Mouse (Mus musculus) stomach, embryonic 15.5 days (tissue): ENCODE results near the gene Osbpl6. TPM values are rescaled to one million over a fixed set of nuclear protein-coding genes. Genes with fewer than 3 reads are reported as not detected.

Experiments used
- ATAC-seq: fragments of 200-750 bp; cut with Nextera tagmentation; 2 replicates; pipeline ENCODE4 v1.8.0; 2017; ENCODE audit warnings: low read depth, moderate number of reproducible peaks, moderate TSS enrichment; ENCODE audit not compliant: insufficient read depth, low FRiP score
- H3K27ac ChIP-seq: fragments of 300-500 bp; sonication (generic); 2 replicates; pipeline ENCODE4 v1.5.1; 2015; ENCODE audit warnings: mild to moderate bottlenecking, inconsistent platforms
- H3K27me3 ChIP-seq: fragments of 300-500 bp; sonication (generic); replicated peaks from 2 replicates; pipeline ENCODE4 v1.6.1; 2015; ENCODE audit warnings: inconsistent platforms
- H3K36me3 ChIP-seq: fragments of 300-500 bp; sonication (generic); 2 replicates; pipeline ENCODE4 v1.6.1; 2015; ENCODE audit warnings: inconsistent platforms
- H3K4me1 ChIP-seq: fragments of 300-500 bp; sonication (generic); 2 replicates; pipeline ENCODE4 v1.6.1; 2015; ENCODE audit warnings: inconsistent platforms
- H3K4me2 ChIP-seq: fragments of 300-500 bp; sonication (generic); 2 replicates; pipeline ENCODE4 v1.6.1; 2015; ENCODE audit warnings: mild to moderate bottlenecking, inconsistent platforms
- H3K4me3 ChIP-seq: fragments of 300-500 bp; sonication (generic); replicated peaks from 2 replicates; pipeline ENCODE4 v1.5.1; 2015; ENCODE audit warnings: inconsistent platforms
- H3K9ac ChIP-seq: fragments of 300-500 bp; sonication (generic); 2 replicates; pipeline ENCODE4 v1.6.1; 2015; ENCODE audit warnings: inconsistent platforms
- H3K9me3 ChIP-seq: fragments of 300-500 bp; sonication (generic); 2 replicates; pipeline ENCODE4 v1.6.1; 2016; ENCODE audit warnings: inconsistent platforms
- WGBS: fragments of 180-500 bp; shearing (Covaris S2); methylation state at CpG from one replicate; pipeline ENCODE4 v1.1.7; 2015; 5-methylcytosine and 5-hydroxymethylcytosine counted together
- polyA plus RNA-seq: library from polyadenylated mRNA; unstranded; fragments of >200 nt; fragmentation: Nextera tagmentation; extraction: Ambion mirVana; gene quantifications from 2 replicates; pipeline ENCODE4 v1.2.1, GENCODE M21; 2015

The Osbpl6 gene
- polyA plus RNA-seq, 1 experiment from 2014 or later, result 10.5 TPM

DNA sequence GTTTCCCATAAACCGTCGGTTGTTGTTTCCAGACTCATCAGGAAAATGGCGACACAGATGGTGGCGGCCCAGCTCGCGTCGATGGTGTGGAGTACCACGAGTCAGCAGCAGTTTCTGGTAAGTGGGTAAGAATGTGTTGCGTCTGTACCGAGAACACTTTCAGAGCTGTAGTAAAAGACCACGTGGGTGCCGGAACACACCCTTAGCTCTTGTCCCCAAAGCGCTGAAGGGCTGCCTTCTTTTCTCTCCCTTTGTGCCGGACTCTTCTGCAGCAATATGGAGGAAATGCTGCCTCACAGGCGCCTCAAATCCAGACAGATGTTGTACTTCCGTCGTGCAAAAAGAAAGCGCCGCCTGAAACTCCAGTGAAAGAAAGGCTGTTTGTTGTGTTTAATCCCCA, 27.7 kb upstream of the Osbpl6 start:
- H3K36me3 ChIP-seq, result peaks cover 25% of the 10 kb centered on the region
- 92% methylated on average over 19 of the region's 19 CpGs for WGBS

GRCm38 (mm10) chr2:76386531-76386930, 19.8 kb upstream of the Osbpl6 start:
- no peak overlapping the region for H3K9ac ChIP-seq
- H3K27me3 ChIP-seq, result no peaks in the 10 kb centered on the region
- H3K4me3 ChIP-seq, result no peak overlapping the region
- no peak overlapping the region for H3K27ac ChIP-seq
- H3K4me1 ChIP-seq, result no peaks in the 10 kb centered on the region
- no peak for ATAC-seq
- H3K4me2 ChIP-seq, result no peak overlapping the region
- H3K9me3 ChIP-seq, result no peaks in the 10 kb centered on the region
- H3K36me3 ChIP-seq, result 0 out of 2 replicates have a peak, but pooled peaks cover 3% of the 10 kb centered on the region

More for the DNA sequence above, 27.7 kb upstream of the Osbpl6 start:
- Histone ChIP-seq H3K27ac (no peak overlapping the region), H3K4me2 (no peak overlapping the region), H3K27me3 (no peaks in the 10 kb centered on the region), H3K4me1 (no peaks in the 10 kb centered on the region), H3K9ac (no peak overlapping the region), H3K9me3 (no peaks in the 10 kb centered on the region), H3K4me3 (no peak overlapping the region)
- ATAC-seq, result no peak

- H3K4me3 ChIP-seq, result no peak overlapping the region
- H3K9ac ChIP-seq, result no peak overlapping the region
- no peaks in the 10 kb centered on the region for H3K9me3 ChIP-seq
- H3K4me1 ChIP-seq, result no peaks in the 10 kb centered on the region
- H3K27me3 ChIP-seq, result no peaks in the 10 kb centered on the region
- H3K36me3 ChIP-seq, result no peaks in the 10 kb centered on the region
- no peak overlapping the region for H3K27ac ChIP-seq
- ATAC-seq, result no peak
- H3K4me2 ChIP-seq, result no peak overlapping the region
These were observed 6.1 kb upstream of the Osbpl6 start for GRCm38 (mm10) chr2:76400178-76400577.

GRCm38 (mm10) chr2:76405596-76406150, 635 bp upstream of the Osbpl6 start:
- Histone ChIP-seq H3K4me2 (peak overlapping the region; percentile 93), H3K36me3 (no peaks in the 10 kb centered on the region), H3K4me1 (0 out of 2 replicates have a peak, but pooled peaks cover 4% of the 10 kb centered on the region), H3K27me3 (no peaks in the 10 kb centered on the region), H3K27ac (peak overlapping the region; percentile 76), H3K4me3 (peak overlapping the region; percentile 85), H3K9me3 (no peaks in the 10 kb centered on the region), H3K9ac (peak overlapping the region; percentile 55; the same call in 1 of the 2 replicates)
- 3% methylated on average over 15 of the region's 15 CpGs for WGBS
- ATAC-seq, result no peak

DNA sequence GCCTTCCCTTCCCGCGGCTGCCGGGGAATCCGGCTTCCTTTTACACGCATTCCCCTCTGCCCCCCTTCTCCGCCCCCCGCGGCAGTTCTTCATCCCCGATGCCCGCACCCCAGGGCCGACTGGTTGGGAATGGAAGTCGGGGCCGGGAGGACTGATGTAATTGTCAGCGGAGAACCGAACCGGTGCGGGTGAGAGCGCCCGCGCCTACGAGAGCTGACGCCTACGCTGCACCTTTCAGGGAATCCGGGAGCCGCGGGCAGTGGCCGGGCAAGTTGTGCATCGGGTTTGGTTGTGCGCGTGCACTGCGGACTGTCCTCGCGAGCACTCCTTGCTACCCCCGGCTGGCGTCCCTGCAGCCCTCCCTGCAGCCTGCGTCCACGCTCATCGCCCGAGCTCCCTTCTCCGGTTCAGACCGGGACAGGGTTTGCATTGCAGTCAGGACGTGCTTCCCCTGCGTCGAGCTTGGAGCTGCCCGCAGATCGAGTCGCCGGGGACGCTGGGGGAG, 681 bp downstream of the Osbpl6 start:
- peak; percentile 49 for ATAC-seq
- Histone ChIP-seq H3K9ac (peak overlapping the region; percentile 73), H3K27ac (peak overlapping the region; percentile 76), H3K9me3 (no peaks in the 10 kb centered on the region), H3K4me3 (peak overlapping the region; percentile 85), H3K4me2 (peak overlapping the region; percentile 93), H3K4me1 (0 out of 2 replicates have a peak, but pooled peaks cover 4% of the 10 kb centered on the region), H3K36me3 (no peaks in the 10 kb centered on the region), H3K27me3 (no peaks in the 10 kb centered on the region)
- WGBS, result under 1% methylated on average over 47 of the region's 49 CpGs

GRCm38 (mm10) chr2:76409526-76409925, 3.2 kb downstream of the Osbpl6 start:
- H3K4me3 ChIP-seq, result no peak overlapping the region
- ATAC-seq, result no peak
- H3K9me3 ChIP-seq, result no peaks in the 10 kb centered on the region
- no peaks in the 10 kb centered on the region for H3K27me3 ChIP-seq
- H3K36me3 ChIP-seq, result no peaks in the 10 kb centered on the region
- no peak overlapping the region for H3K9ac ChIP-seq
- no peak overlapping the region for H3K4me2 ChIP-seq
- H3K4me1 ChIP-seq, result 0 out of 2 replicates have a peak, but pooled peaks cover 4% of the 10 kb centered on the region
- 61% methylated on average over 1 of the region's 1 CpGs for WGBS
- H3K27ac ChIP-seq, result no peak overlapping the region

DNA sequence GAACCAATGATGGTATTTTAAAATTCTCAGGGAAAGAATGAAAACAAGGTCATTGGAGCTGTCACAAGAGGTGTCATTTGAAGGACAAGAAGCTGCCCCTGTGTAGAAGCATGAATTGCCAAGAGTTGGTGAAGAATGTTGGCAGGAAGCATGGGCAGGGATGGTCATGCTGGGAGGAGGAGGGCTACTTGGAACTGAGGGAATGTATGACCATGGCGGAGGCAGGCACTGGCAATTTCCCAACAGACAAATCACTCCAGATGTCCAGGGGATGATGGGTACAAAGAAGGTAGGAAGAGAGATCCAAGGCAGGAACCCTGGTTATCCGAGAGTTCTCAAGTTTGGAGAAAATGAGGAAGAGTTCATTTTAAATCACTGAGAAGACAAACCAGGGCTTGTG, 3.7 kb downstream of the Osbpl6 start:
- H3K4me3 ChIP-seq, result no peak overlapping the region
- no peak overlapping the region for H3K9ac ChIP-seq
- no peaks in the 10 kb centered on the region for H3K27me3 ChIP-seq
- no peaks in the 10 kb centered on the region for H3K36me3 ChIP-seq
- no peak for ATAC-seq
- WGBS, result 92% methylated on average over 2 of the region's 2 CpGs
- no peaks in the 10 kb centered on the region for H3K9me3 ChIP-seq
- H3K4me1 ChIP-seq, result 0 out of 2 replicates have a peak, but pooled peaks cover 4% of the 10 kb centered on the region
- H3K27ac ChIP-seq, result no peak overlapping the region
- H3K4me2 ChIP-seq, result no peak overlapping the region

DNA sequence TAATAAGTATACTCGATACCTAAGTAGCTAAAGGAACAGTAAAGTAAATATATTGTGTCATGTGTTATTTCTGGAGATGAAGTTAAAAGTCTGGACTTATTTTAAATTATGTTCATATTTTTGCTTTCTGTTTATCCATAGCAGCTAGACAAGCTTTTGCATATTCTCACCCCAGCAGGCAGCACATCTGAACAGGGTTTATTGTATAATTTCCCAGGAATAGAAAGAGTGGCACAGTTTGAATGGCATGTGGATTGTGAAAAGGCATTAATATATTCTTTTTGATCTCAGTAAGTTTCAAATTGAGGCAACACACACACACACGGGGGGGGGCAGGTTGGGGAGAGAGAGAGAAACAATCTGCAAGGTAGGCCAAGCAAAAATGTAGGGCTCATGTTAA, 6.6 kb downstream of the Osbpl6 start:
- no peaks in the 10 kb centered on the region for H3K9me3 ChIP-seq
- no peaks in the 10 kb centered on the region for H3K36me3 ChIP-seq
- no peaks in the 10 kb centered on the region for H3K27me3 ChIP-seq
- no peak overlapping the region for H3K9ac ChIP-seq
- no peaks in the 10 kb centered on the region for H3K4me1 ChIP-seq
- WGBS, result 70% methylated on average over 2 of the region's 2 CpGs
- no peak overlapping the region for H3K4me2 ChIP-seq
- H3K27ac ChIP-seq, result no peak overlapping the region
- ATAC-seq, result no peak
- no peak overlapping the region for H3K4me3 ChIP-seq

GRCm38 (mm10) chr2:76417446-76418141, 11.3 kb downstream of the Osbpl6 start:
- 92% methylated on average over 14 of the region's 14 CpGs for whole genome bisulfite sequencing
- Histone ChIP-seq H3K9ac (no peak overlapping the region), H3K27me3 (no peaks in the 10 kb centered on the region), H3K4me3 (no peak overlapping the region), H3K4me2 (no peak overlapping the region), H3K36me3 (no peaks in the 10 kb centered on the region), H3K9me3 (no peaks in the 10 kb centered on the region), H3K27ac (no peak overlapping the region), H3K4me1 (no peaks in the 10 kb centered on the region)
- no peak for ATAC-seq

DNA sequence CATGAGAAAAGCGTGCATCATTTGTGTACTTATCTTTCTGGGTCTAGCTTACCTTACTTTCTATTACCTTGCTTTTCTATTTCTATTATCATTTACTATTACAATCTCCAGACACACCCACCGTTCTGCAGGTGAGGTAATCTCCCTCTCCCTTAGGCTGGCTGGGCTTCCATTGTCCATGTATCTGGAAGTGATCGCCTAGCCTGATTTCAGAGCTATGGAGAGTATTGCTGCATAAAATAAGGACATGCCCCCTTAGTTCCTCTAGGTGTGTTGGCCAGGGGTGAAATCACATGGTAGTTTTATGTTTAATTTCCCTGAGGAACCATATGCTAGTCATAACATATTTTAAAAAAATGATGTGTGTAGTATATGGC, 11.8 kb downstream of the Osbpl6 start:
- H3K27ac ChIP-seq, result no peak overlapping the region
- no peaks in the 10 kb centered on the region for H3K9me3 ChIP-seq
- no peak overlapping the region for H3K4me3 ChIP-seq
- H3K36me3 ChIP-seq, result no peaks in the 10 kb centered on the region
- ATAC-seq, result no peak
- no peak overlapping the region for H3K4me2 ChIP-seq
- 75% methylated on average over 3 of the region's 3 CpGs for WGBS
- no peak overlapping the region for H3K9ac ChIP-seq
- H3K27me3 ChIP-seq, result no peaks in the 10 kb centered on the region
- H3K4me1 ChIP-seq, result no peaks in the 10 kb centered on the region

GRCm38 (mm10) chr2:76421411-76421924, 15.2 kb downstream of the Osbpl6 start:
- WGBS, result 63% methylated on average over 6 of the region's 6 CpGs
- ATAC-seq, result no peak
- no peaks in the 10 kb centered on the region for H3K27me3 ChIP-seq

DNA sequence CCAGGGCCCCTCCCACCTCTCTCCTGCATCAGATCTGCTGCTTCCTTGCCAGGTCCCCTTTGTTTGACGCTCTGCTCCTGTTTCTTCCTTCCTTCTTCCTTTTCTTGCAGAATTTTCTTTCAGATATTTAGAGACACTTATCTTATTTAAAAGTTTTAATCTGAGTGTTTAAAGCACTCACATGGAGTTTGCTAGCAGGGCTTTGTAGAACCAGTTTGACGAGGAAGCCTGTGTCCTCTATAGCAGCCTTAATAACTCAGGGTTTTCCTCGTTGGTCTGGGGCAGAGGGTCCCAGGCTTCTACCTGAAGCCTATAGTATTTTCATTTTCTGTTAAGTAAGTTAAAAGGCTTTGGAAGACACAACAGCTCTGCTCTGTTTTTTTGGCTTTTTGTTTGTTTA, 20.5 kb downstream of the Osbpl6 start:
- WGBS, result 50% methylated on average over 3 of the region's 3 CpGs
- no peaks in the 10 kb centered on the region for H3K27me3 ChIP-seq
- H3K4me3 ChIP-seq, result no peak overlapping the region
- H3K9me3 ChIP-seq, result no peaks in the 10 kb centered on the region
- H3K4me2 ChIP-seq, result no peak overlapping the region
- H3K4me1 ChIP-seq, result no peaks in the 10 kb centered on the region
- H3K36me3 ChIP-seq, result no peaks in the 10 kb centered on the region
- no peak for ATAC-seq
- H3K27ac ChIP-seq, result no peak overlapping the region
- H3K9ac ChIP-seq, result no peak overlapping the region

More at GRCm38 (mm10) chr2:76421411-76421924, 15.2 kb downstream of the Osbpl6 start:
- no peaks in the 10 kb centered on the region for H3K36me3 ChIP-seq
- H3K9ac ChIP-seq, result no peak overlapping the region
- no peaks in the 10 kb centered on the region for H3K9me3 ChIP-seq
- H3K4me3 ChIP-seq, result no peak overlapping the region
- H3K4me2 ChIP-seq, result no peak overlapping the region
- no peak overlapping the region for H3K27ac ChIP-seq
- no peaks in the 10 kb centered on the region for H3K4me1 ChIP-seq
